Mouse (Mus musculus): Measurements from ENCODE around the gene Rasal2. TPM values are rescaled to one million over a fixed set of nuclear protein-coding genes. Genes with fewer than 3 reads are reported as not detected.

Gene Rasal2
- polyA plus RNA-seq, 1 experiment from 2014 or later = 13.7 TPM

- H3K36me3 ChIP-seq (ENCODE audit: control insufficient read depth, insufficient read depth) = no peaks in the 10 kb centered on the region
- H3K4me1 ChIP-seq (ENCODE audit: control insufficient read depth, insufficient read depth, low read length) = peaks cover 8% of the 10 kb centered on the region; the same call in 1 of the 2 replicates
- H3K4me3 ChIP-seq (ENCODE audit: low read length) = no peak overlapping the region
- H3K27ac ChIP-seq (ENCODE audit: low read length) = no peak overlapping the region
- no peak for ATAC-seq (replicated peaks; ENCODE audit: extremely low read depth, insufficient read depth, low FRiP score)
- no peaks in the 10 kb centered on the region for H3K27me3 ChIP-seq (ENCODE audit: control insufficient read depth, insufficient read depth, low read length)
- H3K9ac ChIP-seq (ENCODE audit: low read length) = no peak overlapping the region
- H3K4me2 ChIP-seq (ENCODE audit: low read depth, low read length) = no peak overlapping the region
- whole genome bisulfite sequencing = 79% methylated on average over 3 of the region's 3 CpGs
- no peaks in the 10 kb centered on the region for H3K9me3 ChIP-seq (replicated peaks; ENCODE audit: control insufficient read depth, low read length)
Observed at GRCm38 (mm10) chr1:157428366-157428765, 16.0 kb upstream of the Rasal2 start.

GRCm38 (mm10) chr1:157427604-157428003 lies 15.2 kb upstream of the Rasal2 start:
- no peaks in the 10 kb centered on the region for H3K27me3 ChIP-seq (ENCODE audit: control insufficient read depth, insufficient read depth, low read length)
- no peak overlapping the region for H3K9ac ChIP-seq (ENCODE audit: low read length)
- WGBS = 92% methylated on average over 4 of the region's 4 CpGs
- H3K27ac ChIP-seq (ENCODE audit: low read length) = no peak overlapping the region
- no peak overlapping the region for H3K4me3 ChIP-seq (ENCODE audit: low read length)
- H3K36me3 ChIP-seq (ENCODE audit: control insufficient read depth, insufficient read depth) = no peaks in the 10 kb centered on the region
- no peak for ATAC-seq (replicated peaks; ENCODE audit: extremely low read depth, insufficient read depth, low FRiP score)
- no peak overlapping the region for H3K4me2 ChIP-seq (ENCODE audit: low read depth, low read length)
- H3K9me3 ChIP-seq (replicated peaks; ENCODE audit: control insufficient read depth, low read length) = no peaks in the 10 kb centered on the region
- peaks cover 8% of the 10 kb centered on the region; the same call in 1 of the 2 replicates for H3K4me1 ChIP-seq (ENCODE audit: control insufficient read depth, insufficient read depth, low read length)

- ATAC-seq (replicated peaks; ENCODE audit: extremely low read depth, insufficient read depth, low FRiP score) = no peak
- no peak overlapping the region for H3K9ac ChIP-seq (ENCODE audit: low read length)
- H3K27ac ChIP-seq (ENCODE audit: low read length) = no peak overlapping the region
- H3K9me3 ChIP-seq (replicated peaks; ENCODE audit: control insufficient read depth, low read length) = no peaks in the 10 kb centered on the region
- H3K4me1 ChIP-seq (ENCODE audit: control insufficient read depth, insufficient read depth, low read length) = peaks cover 8% of the 10 kb centered on the region; the same call in 1 of the 2 replicates
- no peaks in the 10 kb centered on the region for H3K36me3 ChIP-seq (ENCODE audit: control insufficient read depth, insufficient read depth)
- H3K4me3 ChIP-seq (ENCODE audit: low read length) = no peak overlapping the region
- 24% methylated on average over 1 of the region's 1 CpGs for WGBS
- no peaks in the 10 kb centered on the region for H3K27me3 ChIP-seq (ENCODE audit: control insufficient read depth, insufficient read depth, low read length)
- H3K4me2 ChIP-seq (ENCODE audit: low read depth, low read length) = no peak overlapping the region
Observed at GRCm38 (mm10) chr1:157426933-157427332, 14.5 kb upstream of the Rasal2 start.

- Histone ChIP-seq H3K9me3 (replicated peaks; ENCODE audit: control insufficient read depth, low read length) (no peaks in the 10 kb centered on the region), H3K9ac (ENCODE audit: low read length) (no peak overlapping the region), H3K36me3 (ENCODE audit: control insufficient read depth, insufficient read depth) (no peaks in the 10 kb centered on the region), H3K4me3 (ENCODE audit: low read length) (no peak overlapping the region), H3K4me1 (ENCODE audit: control insufficient read depth, insufficient read depth, low read length) (peaks cover 8% of the 10 kb centered on the region; the same call in 1 of the 2 replicates), H3K27ac (ENCODE audit: low read length) (no peak overlapping the region), H3K27me3 (ENCODE audit: control insufficient read depth, insufficient read depth, low read length) (no peaks in the 10 kb centered on the region), H3K4me2 (ENCODE audit: low read depth, low read length) (peak overlapping the region; percentile 33)
- 27% methylated on average over 8 of the region's 8 CpGs for WGBS
- no peak for ATAC-seq (replicated peaks; ENCODE audit: extremely low read depth, insufficient read depth, low FRiP score)
Observed at GRCm38 (mm10) chr1:157425741-157426427, 13.5 kb upstream of the Rasal2 start.

- H3K27ac ChIP-seq (ENCODE audit: low read length) = peak overlapping the region; percentile 66
- H3K9ac ChIP-seq (ENCODE audit: low read length) = peak overlapping the region; percentile 46; the same call in 1 of the 2 replicates
- H3K36me3 ChIP-seq (ENCODE audit: control insufficient read depth, insufficient read depth) = peaks cover 3% of the 10 kb centered on the region; the same call in 1 of the 2 replicates
- H3K4me2 ChIP-seq (ENCODE audit: low read depth, low read length) = peak overlapping the region; percentile 35
- ATAC-seq (replicated peaks; ENCODE audit: extremely low read depth, insufficient read depth, low FRiP score) = no peak
- 33% methylated on average over 7 of the region's 7 CpGs for WGBS
- no peak overlapping the region for H3K4me3 ChIP-seq (ENCODE audit: low read length)
- no peaks in the 10 kb centered on the region for H3K9me3 ChIP-seq (replicated peaks; ENCODE audit: control insufficient read depth, low read length)
- peaks cover 24% of the 10 kb centered on the region for H3K4me1 ChIP-seq (ENCODE audit: control insufficient read depth, insufficient read depth, low read length)
- H3K27me3 ChIP-seq (ENCODE audit: control insufficient read depth, insufficient read depth, low read length) = no peaks in the 10 kb centered on the region
Observed at GRCm38 (mm10) chr1:157417861-157418260, 5.5 kb upstream of the Rasal2 start.

- peak overlapping the region; percentile 66 for H3K27ac ChIP-seq (ENCODE audit: low read length)
- WGBS = 20% methylated on average over 3 of the region's 3 CpGs
- peak overlapping the region; percentile 35 for H3K4me2 ChIP-seq (ENCODE audit: low read depth, low read length)
- peaks cover 3% of the 10 kb centered on the region; the same call in 1 of the 2 replicates for H3K36me3 ChIP-seq (ENCODE audit: control insufficient read depth, insufficient read depth)
- peak overlapping the region; percentile 46; the same call in 1 of the 2 replicates for H3K9ac ChIP-seq (ENCODE audit: low read length)
- H3K4me1 ChIP-seq (ENCODE audit: control insufficient read depth, insufficient read depth, low read length) = peaks cover 24% of the 10 kb centered on the region
- H3K9me3 ChIP-seq (replicated peaks; ENCODE audit: control insufficient read depth, low read length) = no peaks in the 10 kb centered on the region
- H3K27me3 ChIP-seq (ENCODE audit: control insufficient read depth, insufficient read depth, low read length) = no peaks in the 10 kb centered on the region
- ATAC-seq (replicated peaks; ENCODE audit: extremely low read depth, insufficient read depth, low FRiP score) = no peak
- H3K4me3 ChIP-seq (ENCODE audit: low read length) = no peak overlapping the region
Observed at GRCm38 (mm10) chr1:157417414-157417813, 5.0 kb upstream of the Rasal2 start.

GRCm38 (mm10) chr1:157416628-157417027 lies 4.2 kb upstream of the Rasal2 start:
- H3K27ac ChIP-seq (ENCODE audit: low read length) = peak overlapping the region; percentile 66
- 77% methylated on average over 2 of the region's 2 CpGs for WGBS
- H3K9ac ChIP-seq (ENCODE audit: low read length) = no peak overlapping the region
- H3K27me3 ChIP-seq (ENCODE audit: control insufficient read depth, insufficient read depth, low read length) = no peaks in the 10 kb centered on the region
- no peak overlapping the region for H3K4me3 ChIP-seq (ENCODE audit: low read length)
- H3K36me3 ChIP-seq (ENCODE audit: control insufficient read depth, insufficient read depth) = peaks cover 3% of the 10 kb centered on the region; the same call in 1 of the 2 replicates
- H3K4me1 ChIP-seq (ENCODE audit: control insufficient read depth, insufficient read depth, low read length) = peaks cover 24% of the 10 kb centered on the region
- no peak overlapping the region for H3K4me2 ChIP-seq (ENCODE audit: low read depth, low read length)
- no peaks in the 10 kb centered on the region for H3K9me3 ChIP-seq (replicated peaks; ENCODE audit: control insufficient read depth, low read length)
- no peak for ATAC-seq (replicated peaks; ENCODE audit: extremely low read depth, insufficient read depth, low FRiP score)

- H3K4me1 ChIP-seq (ENCODE audit: control insufficient read depth, insufficient read depth, low read length) = peaks cover 26% of the 10 kb centered on the region
- H3K4me3 ChIP-seq (ENCODE audit: low read length) = no peak overlapping the region
- peaks cover 3% of the 10 kb centered on the region; the same call in 1 of the 2 replicates for H3K36me3 ChIP-seq (ENCODE audit: control insufficient read depth, insufficient read depth)
- no peak overlapping the region for H3K4me2 ChIP-seq (ENCODE audit: low read depth, low read length)
- no peak for ATAC-seq (replicated peaks; ENCODE audit: extremely low read depth, insufficient read depth, low FRiP score)
- WGBS = 48% methylated on average over 3 of the region's 3 CpGs
- H3K27me3 ChIP-seq (ENCODE audit: control insufficient read depth, insufficient read depth, low read length) = no peaks in the 10 kb centered on the region
- H3K9ac ChIP-seq (ENCODE audit: low read length) = no peak overlapping the region
- H3K27ac ChIP-seq (ENCODE audit: low read length) = peak overlapping the region; percentile 59
- H3K9me3 ChIP-seq (replicated peaks; ENCODE audit: control insufficient read depth, low read length) = no peaks in the 10 kb centered on the region
Observed at GRCm38 (mm10) chr1:157415771-157416170, 3.4 kb upstream of the Rasal2 start.

GRCm38 (mm10) chr1:157411711-157412380 lies 549 bp downstream of the Rasal2 start:
- Histone ChIP-seq H3K27me3 (ENCODE audit: control insufficient read depth, insufficient read depth, low read length) (no peaks in the 10 kb centered on the region), H3K9me3 (replicated peaks; ENCODE audit: control insufficient read depth, low read length) (no peaks in the 10 kb centered on the region), H3K36me3 (ENCODE audit: control insufficient read depth, insufficient read depth) (no peaks in the 10 kb centered on the region), H3K4me3 (ENCODE audit: low read length) (peak overlapping the region; percentile 82), H3K4me2 (ENCODE audit: low read depth, low read length) (peak overlapping the region; percentile 80), H3K9ac (ENCODE audit: low read length) (peak overlapping the region; percentile 84), H3K27ac (ENCODE audit: low read length) (peak overlapping the region; percentile 93), H3K4me1 (ENCODE audit: control insufficient read depth, insufficient read depth, low read length) (peaks cover 34% of the 10 kb centered on the region)
- WGBS = under 1% methylated on average over 65 of the region's 85 CpGs
- ATAC-seq (replicated peaks; ENCODE audit: extremely low read depth, insufficient read depth, low FRiP score) = peak; percentile 84

All from heart, embryonic 16.5 days (tissue).